Mouse (Mus musculus): ENCODE results near the gene Olfr920.

The Olfr920 gene

DNA sequence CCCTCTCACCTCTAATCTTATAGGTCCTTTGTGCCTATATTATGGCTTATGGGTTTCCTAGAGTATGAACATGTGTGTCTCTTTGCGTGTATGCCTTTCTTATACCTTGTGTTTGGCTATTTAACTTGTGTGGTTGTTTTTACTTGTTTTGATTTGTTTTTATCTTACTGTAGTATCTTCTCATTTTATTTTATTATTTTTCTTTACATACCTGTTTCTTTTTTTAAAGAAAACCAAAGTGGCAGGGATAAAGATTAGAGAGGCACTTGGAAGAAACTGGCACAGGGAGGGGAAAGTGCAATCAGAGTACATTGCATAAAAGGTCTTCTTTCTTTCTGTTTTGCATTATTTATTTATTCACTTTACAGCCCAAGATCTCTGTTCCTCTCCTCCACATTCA, at the start of gene Olfr920:
Olfr920 (plus strand) TSS at position 301 of the 400 bp plus-strand sequence.
- no peak for DNase-seq (ENCODE audit: low spot score in 2 of 2)

DNA sequence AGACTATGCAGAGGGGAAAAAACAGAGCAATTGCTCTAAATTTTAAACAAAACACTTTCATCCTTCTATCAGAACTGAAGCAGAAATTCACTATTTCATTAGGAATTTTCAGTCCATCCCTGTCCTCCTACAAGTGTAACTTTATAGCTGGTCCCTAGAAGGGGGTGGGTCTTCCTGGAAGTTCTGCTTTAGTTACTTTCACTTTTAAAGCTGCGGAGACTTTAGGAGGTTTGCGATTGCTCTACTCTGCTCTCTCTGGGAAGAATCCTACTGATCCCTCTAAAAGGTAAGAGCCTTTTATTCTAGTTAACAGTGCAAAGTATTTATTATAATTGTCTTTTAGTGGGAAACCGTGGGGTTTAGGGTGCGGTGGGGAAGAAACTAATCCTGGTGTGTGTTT, 34.0 kb upstream of the Olfr920 start, which contains the start of gene Vwa5a:
Vwa5a (plus strand) TSS at position 167 of the 400 bp plus-strand sequence.
- DNase-seq (ENCODE audit: low spot score in 2 of 2), result peak in 1 of 2 experiments; percentile 4

DNA sequence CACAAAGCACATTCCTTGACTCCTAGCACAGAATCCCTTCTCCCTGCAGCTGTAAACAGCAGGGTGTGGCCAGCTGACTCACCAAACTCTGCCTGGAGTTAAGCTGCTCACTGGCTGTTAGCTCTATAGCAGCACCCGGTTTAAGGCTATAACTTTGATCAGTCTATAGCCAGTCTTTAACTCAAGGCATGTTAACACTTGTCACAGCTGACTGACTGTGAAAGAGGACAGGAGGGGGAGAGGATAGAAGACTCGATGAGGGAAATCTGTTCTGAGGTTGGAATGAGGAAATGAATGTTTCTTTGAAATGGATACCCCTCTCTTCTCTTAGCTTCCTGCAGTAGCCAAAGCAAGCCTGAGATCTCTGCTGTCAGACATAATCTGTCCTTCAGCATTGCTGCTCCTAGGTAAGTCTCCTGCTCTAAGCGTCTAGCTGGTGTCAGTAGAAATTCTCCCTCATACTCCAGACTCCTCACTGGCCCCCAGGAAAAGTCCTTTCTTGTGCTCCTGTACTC, 33.1 kb upstream of the Olfr920 start:
- DNase-seq (ENCODE audit: low spot score in 2 of 2), result peak in 1 of 2 experiments; percentile 2

DNA sequence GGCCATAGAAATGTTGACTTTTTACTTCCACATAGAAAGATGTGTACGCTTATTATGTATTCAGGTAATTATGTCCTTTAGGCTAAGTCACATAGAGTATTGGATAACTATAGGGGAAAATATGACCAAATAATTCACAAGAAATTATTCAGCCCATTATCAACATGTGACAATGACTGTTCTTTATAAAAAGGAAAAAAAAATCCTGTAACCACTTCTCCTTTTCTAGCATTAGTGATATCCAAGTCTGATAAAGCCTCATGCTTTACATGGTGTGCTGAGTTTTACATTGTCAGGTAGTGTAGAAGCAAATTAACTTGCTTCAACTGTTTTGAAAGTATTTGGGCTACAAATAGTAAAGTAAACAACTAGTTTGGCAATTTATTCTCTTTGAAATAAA, 28.1 kb upstream of the Olfr920 start:
- no peak for DNase-seq (ENCODE audit: low spot score in 2 of 2)

DNA sequence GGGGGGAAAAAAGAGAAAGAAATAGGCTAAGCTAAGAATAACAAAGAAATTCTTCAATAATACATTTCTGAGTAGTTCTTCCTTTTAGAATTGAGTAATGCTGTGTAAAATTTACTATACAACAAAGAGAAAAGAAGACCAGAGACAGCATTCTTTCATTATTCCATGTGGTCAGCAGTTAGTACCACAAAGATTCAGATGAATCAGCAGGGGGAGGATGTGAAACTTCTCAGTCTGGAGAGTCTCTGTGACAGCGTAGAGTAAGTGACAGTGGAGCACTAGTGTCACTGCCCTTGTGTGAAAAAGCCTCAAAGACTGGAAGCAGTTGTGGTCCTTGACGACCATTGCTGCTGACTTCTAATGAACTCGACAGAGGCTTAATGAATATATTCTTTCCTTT, 23.9 kb upstream of the Olfr920 start:
- DNase-seq (ENCODE audit: low spot score in 2 of 2), result no peak

DNA sequence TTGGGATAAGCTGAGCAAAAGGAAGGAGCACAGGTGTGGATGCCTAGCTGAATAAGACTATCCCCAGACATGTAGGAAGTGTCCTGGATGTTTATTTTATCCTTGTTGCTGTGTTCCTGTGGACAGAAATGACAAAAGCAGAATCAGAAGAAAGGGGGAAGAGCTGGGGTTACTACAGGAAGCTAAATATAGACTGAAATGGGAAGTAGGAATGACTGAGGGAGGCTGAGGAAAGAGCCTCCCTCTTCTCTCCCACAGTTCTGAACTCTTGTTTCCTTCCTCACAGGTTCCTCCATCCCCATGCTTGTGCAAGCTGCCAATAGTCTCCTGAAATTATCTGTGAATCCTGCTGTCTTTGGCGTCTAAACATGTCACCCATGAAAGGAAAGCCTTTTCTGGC, 10.7 kb upstream of the Olfr920 start:
- DNase-seq (ENCODE audit: low spot score in 2 of 2), result no peak

DNA sequence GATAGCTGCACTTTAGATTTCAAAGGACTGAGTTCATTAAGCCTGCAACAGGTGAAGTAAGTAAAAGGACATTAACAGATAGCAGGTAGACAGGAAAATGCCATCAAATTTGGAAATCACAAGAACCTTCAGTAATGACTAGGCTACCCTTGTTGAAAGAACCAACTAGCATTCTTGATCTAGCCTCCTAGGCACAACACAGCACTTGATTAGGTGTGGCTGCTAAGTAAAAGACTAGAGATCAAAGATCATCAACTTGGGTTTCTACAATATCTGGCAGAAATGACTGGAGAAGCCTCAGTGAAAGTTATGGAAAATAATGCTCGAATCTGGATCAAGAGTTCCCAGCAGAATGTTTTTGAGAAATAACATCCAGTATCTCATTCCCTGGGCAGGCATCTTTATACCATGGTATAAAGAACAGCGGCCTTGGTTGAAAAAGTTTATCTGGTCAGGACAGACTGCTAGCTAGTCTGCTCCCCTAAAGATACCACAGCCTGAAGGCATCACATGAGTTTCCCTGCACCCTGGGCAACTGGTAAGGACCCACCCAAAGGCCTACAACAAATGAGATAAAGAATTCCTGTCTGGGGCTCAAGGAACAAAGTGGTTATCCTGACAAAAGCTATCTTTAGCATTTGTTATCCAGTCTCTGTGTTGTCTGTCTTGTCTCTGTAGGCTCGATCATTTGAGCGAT, 7.3 kb upstream of the Olfr920 start:
- no peak for DNase-seq (ENCODE audit: low spot score in 2 of 2)

DNA sequence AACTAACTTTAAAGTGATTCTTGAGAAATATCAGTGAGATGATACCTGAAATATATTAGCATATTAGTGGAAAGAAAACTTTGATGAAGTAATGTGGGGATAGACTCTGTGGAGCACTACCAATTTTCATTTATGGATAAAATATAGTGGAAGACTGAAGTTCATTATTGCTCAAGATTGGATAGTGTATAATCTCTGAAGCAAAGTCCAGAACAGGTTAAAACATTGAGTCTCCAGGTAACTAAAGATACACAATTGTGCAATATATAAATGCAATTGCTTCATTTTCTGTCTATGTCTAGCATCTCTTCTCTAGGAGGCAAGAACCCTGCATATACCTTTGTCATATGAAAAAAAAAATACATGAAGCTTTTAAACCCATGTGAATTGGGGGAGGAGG, 20.7 kb downstream of the Olfr920 start, which contains the start of gene Olfr921:
Olfr921 (plus strand) TSS at position 301 of the 400 bp plus-strand sequence.
- no peak for DNase-seq (ENCODE audit: low spot score in 2 of 2)

DNA sequence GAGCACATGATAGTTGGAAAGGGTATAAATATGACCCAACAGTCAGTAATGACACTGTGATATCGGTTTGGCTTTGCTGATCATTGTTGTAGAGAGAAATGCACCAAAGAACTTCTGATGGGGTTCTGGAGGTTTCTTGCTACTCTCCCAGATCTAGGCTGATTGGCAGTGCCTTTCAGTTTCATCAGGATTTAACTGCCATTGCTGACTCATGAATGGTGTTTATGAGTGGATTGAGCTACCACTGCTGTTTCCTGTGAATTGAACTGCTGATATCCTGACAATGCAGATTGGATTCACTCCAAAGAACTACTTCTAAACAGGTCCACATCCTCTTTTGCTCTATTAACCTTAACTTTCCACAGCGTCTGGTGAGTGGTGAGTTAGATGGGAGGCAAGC, 40.6 kb downstream of the Olfr920 start:
- no peak for DNase-seq (ENCODE audit: low spot score in 2 of 2)

DNA sequence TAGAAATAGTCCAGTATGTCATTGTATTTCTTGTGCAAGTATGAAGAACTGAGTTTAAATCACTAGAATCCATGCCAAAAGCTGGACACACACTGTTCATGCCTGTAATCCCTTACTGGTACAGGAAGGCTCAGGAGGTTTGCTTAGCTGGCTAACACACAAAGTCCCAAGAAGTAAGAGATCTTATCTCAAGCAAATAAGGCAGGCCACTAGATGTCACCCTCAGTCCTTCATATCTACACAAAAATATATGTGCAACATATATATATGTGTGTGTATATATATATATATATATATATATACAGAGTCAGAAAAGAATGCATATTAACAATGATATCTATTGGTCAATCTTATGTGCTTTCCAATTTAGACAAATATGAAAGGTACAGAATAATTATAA, 53.6 kb downstream of the Olfr920 start:
- DNase-seq (ENCODE audit: low spot score in 2 of 2), result peak in 1 of 2 experiments; percentile 18
